Mouse (Mus musculus): ENCODE results near the gene Sycp3. TPM values are rescaled to one million over a fixed set of nuclear protein-coding genes. Genes with fewer than 3 reads are reported as not detected.

Gene Sycp3
- polyA plus RNA-seq (2016; fragmentation: Nextera tagmentation; extraction: Ambion mirVana): 0.21 TPM in 1 of 2 replicates, not detected in the other

- no peaks in the 10 kb centered on the region for H3K4me1 ChIP-seq
- H3K9me3 ChIP-seq (replicated peaks): no peaks in the 10 kb centered on the region
- no peak within 1 kb of the TSS for H3K4me3 ChIP-seq
- no peaks in the 10 kb centered on the region for H3K27me3 ChIP-seq (ENCODE audit: low read depth, poor library complexity, severe bottlenecking)
- WGBS: 80% methylated on average over 33 of the region's 33 CpGs
- no peaks in the 10 kb centered on the region for H3K36me3 ChIP-seq
- DNase-seq (ENCODE audit: low spot score): no peak
- H3K27ac ChIP-seq: no peak within 1 kb of the TSS
Measured at GRCm38 (mm10) chr10:88459502-88459992, at the start of gene Sycp3. Sycp3 (plus strand) TSS chr10:88459569.

GRCm38 (mm10) chr10:88409751-88410150, 49.6 kb upstream of the Sycp3 start:
- 70% methylated on average over 2 of the region's 2 CpGs for WGBS
- DNase-seq (ENCODE audit: low spot score): no peak
- no peaks in the 10 kb centered on the region for H3K27me3 ChIP-seq (ENCODE audit: low read depth, poor library complexity, severe bottlenecking)
- H3K27ac ChIP-seq: no peak overlapping the region
- H3K9me3 ChIP-seq (replicated peaks): no peaks in the 10 kb centered on the region
- H3K4me1 ChIP-seq: peaks cover 10% of the 10 kb centered on the region; the same call in 1 of the 2 replicates
- no peaks in the 10 kb centered on the region for H3K36me3 ChIP-seq
- no peak overlapping the region for H3K4me3 ChIP-seq

- Histone ChIP-seq H3K9me3 (replicated peaks) (no peaks in the 10 kb centered on the region), H3K4me3 (no peak overlapping the region), H3K27ac (no peak overlapping the region), H3K27me3 (ENCODE audit: low read depth, poor library complexity, severe bottlenecking) (no peaks in the 10 kb centered on the region), H3K36me3 (0 out of 2 replicates have a peak, but pooled peaks cover 4% of the 10 kb centered on the region), H3K4me1 (peaks cover 10% of the 10 kb centered on the region; the same call in 1 of the 2 replicates)
- DNase-seq (ENCODE audit: low spot score): no peak
- 67% methylated on average over 17 of the region's 17 CpGs for WGBS
Measured at GRCm38 (mm10) chr10:88412290-88412995, 46.9 kb upstream of the Sycp3 start.

GRCm38 (mm10) chr10:88417686-88418085, 41.7 kb upstream of the Sycp3 start:
- H3K27ac ChIP-seq: no peak overlapping the region
- WGBS: 93% methylated on average over 5 of the region's 5 CpGs
- H3K4me3 ChIP-seq: no peak overlapping the region
- H3K4me1 ChIP-seq: 0 out of 2 replicates have a peak, but pooled peaks cover under 1% of the 10 kb centered on the region
- H3K27me3 ChIP-seq (ENCODE audit: low read depth, poor library complexity, severe bottlenecking): no peaks in the 10 kb centered on the region
- H3K9me3 ChIP-seq (replicated peaks): no peaks in the 10 kb centered on the region
- peaks cover 11% of the 10 kb centered on the region for H3K36me3 ChIP-seq
- DNase-seq (ENCODE audit: low spot score): no peak

GRCm38 (mm10) chr10:88420141-88420541, 39.2 kb upstream of the Sycp3 start:
- Histone ChIP-seq H3K9me3 (replicated peaks) (no peaks in the 10 kb centered on the region), H3K27ac (no peak overlapping the region), H3K27me3 (ENCODE audit: low read depth, poor library complexity, severe bottlenecking) (no peaks in the 10 kb centered on the region), H3K4me3 (no peak overlapping the region), H3K36me3 (peaks cover 13% of the 10 kb centered on the region), H3K4me1 (no peaks in the 10 kb centered on the region)
- DNase-seq (ENCODE audit: low spot score): no peak
- 89% methylated on average over 11 of the region's 11 CpGs for WGBS

- H3K27ac ChIP-seq: no peak overlapping the region
- no peaks in the 10 kb centered on the region for H3K4me1 ChIP-seq
- no peaks in the 10 kb centered on the region for H3K9me3 ChIP-seq (replicated peaks)
- H3K4me3 ChIP-seq: no peak overlapping the region
- peaks cover 9% of the 10 kb centered on the region for H3K36me3 ChIP-seq
- 96% methylated on average over 19 of the region's 19 CpGs for WGBS
- no peak for DNase-seq (ENCODE audit: low spot score)
- no peaks in the 10 kb centered on the region for H3K27me3 ChIP-seq (ENCODE audit: low read depth, poor library complexity, severe bottlenecking)
Measured at GRCm38 (mm10) chr10:88420655-88421435, 38.5 kb upstream of the Sycp3 start.

GRCm38 (mm10) chr10:88426158-88426816, 33.1 kb upstream of the Sycp3 start:
- Histone ChIP-seq H3K27ac (no peak overlapping the region), H3K36me3 (peaks cover 16% of the 10 kb centered on the region), H3K9me3 (replicated peaks) (no peaks in the 10 kb centered on the region), H3K27me3 (ENCODE audit: low read depth, poor library complexity, severe bottlenecking) (no peaks in the 10 kb centered on the region), H3K4me3 (no peak overlapping the region), H3K4me1 (no peaks in the 10 kb centered on the region)
- peak; percentile 50 for DNase-seq (ENCODE audit: low spot score)
- WGBS: 95% methylated on average over 2 of the region's 2 CpGs

GRCm38 (mm10) chr10:88426896-88427295, 32.5 kb upstream of the Sycp3 start:
- no peak overlapping the region for H3K4me3 ChIP-seq
- H3K27me3 ChIP-seq (ENCODE audit: low read depth, poor library complexity, severe bottlenecking): no peaks in the 10 kb centered on the region
- no peak for DNase-seq (ENCODE audit: low spot score)
- H3K4me1 ChIP-seq: no peaks in the 10 kb centered on the region
- no peaks in the 10 kb centered on the region for H3K9me3 ChIP-seq (replicated peaks)
- H3K27ac ChIP-seq: no peak overlapping the region
- H3K36me3 ChIP-seq: peaks cover 18% of the 10 kb centered on the region
- 73% methylated on average over 5 of the region's 5 CpGs for WGBS

GRCm38 (mm10) chr10:88427998-88428397, 31.4 kb upstream of the Sycp3 start:
- Histone ChIP-seq H3K9me3 (replicated peaks) (no peaks in the 10 kb centered on the region), H3K36me3 (peaks cover 15% of the 10 kb centered on the region), H3K27ac (no peak overlapping the region), H3K4me3 (no peak overlapping the region), H3K4me1 (no peaks in the 10 kb centered on the region), H3K27me3 (ENCODE audit: low read depth, poor library complexity, severe bottlenecking) (no peaks in the 10 kb centered on the region)
- WGBS: 95% methylated on average over 6 of the region's 6 CpGs
- DNase-seq (ENCODE audit: low spot score): no peak

GRCm38 (mm10) chr10:88441224-88441623, 18.1 kb upstream of the Sycp3 start:
- no peak overlapping the region for H3K27ac ChIP-seq
- H3K4me3 ChIP-seq: no peak overlapping the region
- WGBS: 90% methylated on average over 6 of the region's 6 CpGs
- H3K9me3 ChIP-seq (replicated peaks): no peaks in the 10 kb centered on the region
- no peaks in the 10 kb centered on the region for H3K4me1 ChIP-seq
- H3K27me3 ChIP-seq (ENCODE audit: low read depth, poor library complexity, severe bottlenecking): no peaks in the 10 kb centered on the region
- DNase-seq (ENCODE audit: low spot score): no peak
- peaks cover 27% of the 10 kb centered on the region for H3K36me3 ChIP-seq

- H3K36me3 ChIP-seq: no peaks in the 10 kb centered on the region
- H3K4me1 ChIP-seq: no peaks in the 10 kb centered on the region
- 85% methylated on average over 2 of the region's 2 CpGs for WGBS
- H3K27me3 ChIP-seq (ENCODE audit: low read depth, poor library complexity, severe bottlenecking): no peaks in the 10 kb centered on the region
- H3K4me3 ChIP-seq: no peak overlapping the region
- DNase-seq (ENCODE audit: low spot score): no peak
- no peak overlapping the region for H3K27ac ChIP-seq
- no peaks in the 10 kb centered on the region for H3K9me3 ChIP-seq (replicated peaks)
Measured at GRCm38 (mm10) chr10:88451221-88451620, 8.1 kb upstream of the Sycp3 start.

GRCm38 (mm10) chr10:88451990-88452389, 7.4 kb upstream of the Sycp3 start:
- 91% methylated on average over 6 of the region's 6 CpGs for WGBS
- H3K27ac ChIP-seq: no peak overlapping the region
- H3K36me3 ChIP-seq: no peaks in the 10 kb centered on the region
- DNase-seq (ENCODE audit: low spot score): no peak
- no peaks in the 10 kb centered on the region for H3K27me3 ChIP-seq (ENCODE audit: low read depth, poor library complexity, severe bottlenecking)
- H3K9me3 ChIP-seq (replicated peaks): no peaks in the 10 kb centered on the region
- no peaks in the 10 kb centered on the region for H3K4me1 ChIP-seq
- no peak overlapping the region for H3K4me3 ChIP-seq

GRCm38 (mm10) chr10:88457816-88458215, 1.6 kb upstream of the Sycp3 start:
- no peak overlapping the region for H3K27ac ChIP-seq

More at GRCm38 (mm10) chr10:88457816-88458215, 1.6 kb upstream of the Sycp3 start:
- Histone ChIP-seq H3K36me3 (no peaks in the 10 kb centered on the region), H3K4me3 (no peak overlapping the region), H3K9me3 (replicated peaks) (no peaks in the 10 kb centered on the region), H3K4me1 (no peaks in the 10 kb centered on the region), H3K27me3 (ENCODE audit: low read depth, poor library complexity, severe bottlenecking) (no peaks in the 10 kb centered on the region)
- DNase-seq (ENCODE audit: low spot score): no peak
- 44% methylated on average over 6 of the region's 6 CpGs for WGBS
